Mouse (Mus musculus) limb, embryonic 13.5 days (tissue): ENCODE measurements around the gene Dvl2. TPM values are rescaled to one million over a fixed set of nuclear protein-coding genes. Genes with fewer than 3 reads are reported as not detected.
"Not testable (repeated sequence)": the region's sequence is repeated elsewhere in the genome, so short reads cannot be mapped to it uniquely, and the experiment has no call there.

Experiments
- ATAC-seq: fragments of 200-750 bp; cut with Nextera tagmentation; 2 replicates; pipeline ENCODE4 v1.8.0; 2017; ENCODE audit warnings: low read depth, moderate number of reproducible peaks, moderate TSS enrichment; ENCODE audit not compliant: low FRiP score
- H3K27ac ChIP-seq: fragments of 300-500 bp; sonication (generic); 2 replicates; pipeline ENCODE4 v1.5.1; 2015; ENCODE audit warnings: inconsistent platforms, mild to moderate bottlenecking, moderate library complexity
- H3K27me3 ChIP-seq: fragments of 300-500 bp; sonication (generic); 2 replicates; pipeline ENCODE4 v1.6.1; 2015; ENCODE audit warnings: mild to moderate bottlenecking, inconsistent platforms
- H3K36me3 ChIP-seq: fragments of 300-500 bp; sonication (generic); 2 replicates; pipeline ENCODE4 v1.6.1; 2015; ENCODE audit warnings: inconsistent platforms, mild to moderate bottlenecking, moderate library complexity
- H3K4me1 ChIP-seq: fragments of 300-500 bp; sonication (generic); 2 replicates; pipeline ENCODE4 v1.6.1; 2015; ENCODE audit warnings: inconsistent platforms
- H3K4me2 ChIP-seq: fragments of 300-500 bp; sonication (generic); replicated peaks from 2 replicates; pipeline ENCODE4 v1.6.1; 2015; ENCODE audit warnings: inconsistent platforms, mild to moderate bottlenecking, moderate library complexity
- H3K4me3 ChIP-seq: fragments of 300-500 bp; sonication (generic); 2 replicates; pipeline ENCODE4 v1.5.1; 2015; ENCODE audit warnings: moderate library complexity, mild to moderate bottlenecking, inconsistent platforms
- H3K9ac ChIP-seq: fragments of 300-500 bp; sonication (generic); 2 replicates; pipeline ENCODE4 v1.6.1; 2015; ENCODE audit warnings: mild to moderate bottlenecking, inconsistent platforms
- H3K9me3 ChIP-seq: fragments of 300-500 bp; sonication (generic); 2 replicates; pipeline ENCODE4 v1.6.1; 2016; ENCODE audit warnings: inconsistent platforms
- WGBS: fragments of 180-500 bp; shearing (Covaris S2); methylation state at CpG from one replicate; pipeline ENCODE4 v1.1.7; 2015; 5-methylcytosine and 5-hydroxymethylcytosine counted together
- polyA plus RNA-seq: library from polyadenylated mRNA; unstranded; fragments of >200 nt; fragmentation: Nextera tagmentation; extraction: Ambion mirVana; gene quantifications from 2 replicates; pipeline ENCODE4 v1.2.1, GENCODE M21; 2015

The Dvl2 gene
- polyA plus RNA-seq, 1 experiment from 2014 or later = 59.8 TPM

GRCm38 (mm10) chr11:70014880-70015558 is 14.6 kb downstream of the Dvl2 start, which contains the start of gene Acadvl:
TSS of gene Acadvl (minus strand) at chr11:70015411.
- Histone ChIP-seq H3K4me2 (peak within 1 kb of the TSS; percentile 79), H3K9ac (peak within 1 kb of the TSS; percentile 83), H3K4me1 (peaks cover 39% of the 10 kb centered on the region), H3K27me3 (no peaks in the 10 kb centered on the region), H3K36me3 (peaks cover 41% of the 10 kb centered on the region), H3K27ac (peak within 1 kb of the TSS; percentile 61), H3K4me3 (peak within 1 kb of the TSS; percentile 62), H3K9me3 (no peaks in the 10 kb centered on the region)
- ATAC-seq = peak; percentile 76
- 1% methylated on average over 35 of the region's 35 CpGs for WGBS

GRCm38 (mm10) chr11:70015677-70016076 is 15.3 kb downstream of the Dvl2 start:
- 68% methylated on average over 6 of the region's 6 CpGs for WGBS
- peaks cover 34% of the 10 kb centered on the region for H3K36me3 ChIP-seq
- H3K4me3 ChIP-seq = peak overlapping the region; percentile 62
- H3K27me3 ChIP-seq = no peaks in the 10 kb centered on the region
- H3K27ac ChIP-seq = no peak overlapping the region
- no peaks in the 10 kb centered on the region for H3K9me3 ChIP-seq
- peak overlapping the region; percentile 79 for H3K4me2 ChIP-seq
- H3K4me1 ChIP-seq = peaks cover 46% of the 10 kb centered on the region
- ATAC-seq = no peak
- 0 out of 2 replicates have a peak overlapping the region, but pooled peaks have one; percentile 83 for H3K9ac ChIP-seq

- H3K4me2 ChIP-seq, H3K9me3 ChIP-seq, H3K27me3 ChIP-seq, ATAC-seq, H3K9ac ChIP-seq, H3K4me3 ChIP-seq, H3K27ac ChIP-seq: not testable (repeated sequence)
- peaks cover 50% of the 10 kb centered on the region for H3K4me1 ChIP-seq
- peaks cover 29% of the 10 kb centered on the region for H3K36me3 ChIP-seq
- WGBS = 85% methylated on average over 2 of the region's 2 CpGs
Measured at GRCm38 (mm10) chr11:70016177-70016576, 15.8 kb downstream of the Dvl2 start.

GRCm38 (mm10) chr11:70016669-70017068 is 16.3 kb downstream of the Dvl2 start, which contains the start of gene Dlg4:
TSS of gene Dlg4 (plus strand) at chr11:70016942.
- Histone ChIP-seq H3K4me3 (peak within 1 kb of the TSS; percentile 75), H3K4me1 (peaks cover 52% of the 10 kb centered on the region)
- WGBS = 89% methylated on average over 3 of the region's 3 CpGs

GRCm38 (mm10) chr11:70017199-70017767 is 16.9 kb downstream of the Dvl2 start:
- H3K4me2 ChIP-seq = peak overlapping the region; percentile 90

More at GRCm38 (mm10) chr11:70016669-70017068, 16.3 kb downstream of the Dvl2 start, which contains the start of gene Dlg4:
- no peak for ATAC-seq
- Histone ChIP-seq H3K27ac (peak within 1 kb of the TSS; percentile 95), H3K9me3 (no peaks in the 10 kb centered on the region), H3K27me3 (no peaks in the 10 kb centered on the region), H3K36me3 (peaks cover 24% of the 10 kb centered on the region), H3K9ac (peak within 1 kb of the TSS; percentile 91), H3K4me2 (peak within 1 kb of the TSS; percentile 90)

GRCm38 (mm10) chr11:70018131-70018990 is 18.0 kb downstream of the Dvl2 start:
- Histone ChIP-seq H3K36me3 (peaks cover 7% of the 10 kb centered on the region), H3K27ac (peak overlapping the region; percentile 95), H3K4me2 (peak overlapping the region; percentile 90), H3K27me3 (no peaks in the 10 kb centered on the region), H3K4me1 (peaks cover 66% of the 10 kb centered on the region), H3K9me3 (no peaks in the 10 kb centered on the region), H3K9ac (peak overlapping the region; percentile 91), H3K4me3 (peak overlapping the region; percentile 75)
- no peak for ATAC-seq
- under 1% methylated on average over 20 of the region's 25 CpGs for WGBS

More at GRCm38 (mm10) chr11:70017199-70017767, 16.9 kb downstream of the Dvl2 start:
- peaks cover 58% of the 10 kb centered on the region for H3K4me1 ChIP-seq
- no peaks in the 10 kb centered on the region for H3K27me3 ChIP-seq
- H3K4me3 ChIP-seq = peak overlapping the region; percentile 75
- H3K9ac ChIP-seq = peak overlapping the region; percentile 91
- peaks cover 18% of the 10 kb centered on the region for H3K36me3 ChIP-seq
- H3K9me3 ChIP-seq = no peaks in the 10 kb centered on the region
- 40% methylated on average over 7 of the region's 7 CpGs for WGBS
- H3K27ac ChIP-seq = peak overlapping the region; percentile 95
- ATAC-seq = no peak

- 7% methylated on average over 1 of the region's 2 CpGs for WGBS
- Histone ChIP-seq H3K4me3 (peak overlapping the region; percentile 75), H3K27me3 (no peaks in the 10 kb centered on the region), H3K4me1 (peaks cover 67% of the 10 kb centered on the region), H3K9ac (peak overlapping the region; percentile 91), H3K27ac (peak overlapping the region; percentile 95), H3K36me3 (no peaks in the 10 kb centered on the region), H3K9me3 (no peaks in the 10 kb centered on the region), H3K4me2 (peak overlapping the region; percentile 90)
- no peak for ATAC-seq
Measured at GRCm38 (mm10) chr11:70019495-70020021, 19.2 kb downstream of the Dvl2 start.

- Histone ChIP-seq H3K27me3 (no peaks in the 10 kb centered on the region), H3K9me3 (no peaks in the 10 kb centered on the region), H3K4me1 (peaks cover 67% of the 10 kb centered on the region), H3K36me3 (no peaks in the 10 kb centered on the region), H3K4me2 (peak overlapping the region; percentile 90), H3K9ac (peak overlapping the region; percentile 91), H3K4me3 (peak overlapping the region; percentile 75), H3K27ac (peak overlapping the region; percentile 95)
- 11% methylated on average over 7 of the region's 8 CpGs for WGBS
- ATAC-seq = no peak
Measured at GRCm38 (mm10) chr11:70020022-70020631, 19.7 kb downstream of the Dvl2 start.

GRCm38 (mm10) chr11:70020731-70021263 is 20.4 kb downstream of the Dvl2 start:
- peak overlapping the region; percentile 90 for H3K4me2 ChIP-seq
- H3K4me3 ChIP-seq = peak overlapping the region; percentile 75
- no peaks in the 10 kb centered on the region for H3K36me3 ChIP-seq
- no peaks in the 10 kb centered on the region for H3K9me3 ChIP-seq
- H3K4me1 ChIP-seq = peaks cover 73% of the 10 kb centered on the region
- peak overlapping the region; percentile 91 for H3K9ac ChIP-seq
- peak overlapping the region; percentile 95 for H3K27ac ChIP-seq
- peak; percentile 74 for ATAC-seq
- H3K27me3 ChIP-seq = no peaks in the 10 kb centered on the region
- WGBS = under 1% methylated on average over 8 of the region's 8 CpGs

DNA sequence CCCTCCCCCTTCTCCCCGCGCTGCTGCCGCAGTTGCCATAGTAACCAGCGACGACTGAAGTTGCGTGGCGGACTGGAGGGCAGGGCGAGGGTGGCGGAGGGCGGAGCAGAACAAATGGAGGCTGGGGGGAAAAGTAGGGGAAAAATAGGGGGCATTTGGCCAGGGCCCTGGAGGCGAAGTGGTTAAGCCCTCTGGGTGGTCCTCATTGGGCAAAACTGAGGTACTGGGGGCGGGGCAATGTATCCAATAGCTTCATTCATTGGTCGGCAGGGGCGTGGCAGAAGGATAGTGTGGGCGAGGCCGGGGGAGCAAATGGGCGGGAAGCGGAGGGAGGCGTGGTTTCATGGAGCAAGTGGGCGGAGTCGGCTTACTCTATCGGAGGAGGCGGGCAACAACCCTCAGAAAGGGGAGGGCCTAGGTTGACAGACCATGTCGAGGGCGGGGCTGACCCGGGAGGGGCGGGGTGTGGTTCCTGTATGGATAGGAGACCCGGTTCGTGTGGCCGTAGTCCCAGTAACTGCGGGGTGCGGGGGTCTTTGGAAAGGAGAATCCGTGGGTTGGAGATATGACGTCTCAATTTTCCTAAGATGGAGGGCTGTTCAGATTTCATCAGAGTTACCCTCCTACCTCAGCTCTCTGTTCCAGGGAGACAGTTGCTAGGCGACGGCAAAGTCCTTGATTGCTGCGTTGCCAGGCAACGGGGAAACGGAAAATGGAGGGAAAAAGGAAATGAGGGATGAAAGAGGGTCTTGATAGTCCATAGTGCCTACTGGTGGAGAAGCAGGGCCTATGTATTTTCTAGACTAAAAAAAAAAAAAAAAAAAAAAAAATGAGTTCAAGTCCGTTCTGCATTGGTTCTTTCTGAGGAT is 21.1 kb downstream of the Dvl2 start:
- ATAC-seq = peak; percentile 75
- H3K9me3 ChIP-seq = no peaks in the 10 kb centered on the region
- peak overlapping the region; percentile 95; the same call in 1 of the 2 replicates for H3K27ac ChIP-seq
- H3K27me3 ChIP-seq = no peaks in the 10 kb centered on the region
- no peaks in the 10 kb centered on the region for H3K36me3 ChIP-seq
- peak overlapping the region; percentile 75 for H3K4me3 ChIP-seq
- H3K4me2 ChIP-seq = peak overlapping the region; percentile 90
- peak overlapping the region; percentile 13; the same call in 1 of the 2 replicates for H3K9ac ChIP-seq
- WGBS = 1% methylated on average over 40 of the region's 40 CpGs
- H3K4me1 ChIP-seq = peaks cover 80% of the 10 kb centered on the region
